Mouse (Mus musculus): Measurements from ENCODE around the gene Nhs. TPM values are rescaled to one million over a fixed set of nuclear protein-coding genes. Genes with fewer than 3 reads are reported as not detected.
A peak's percentile ranks its signal among the peaks of the same experiment; 100 is the strongest.

Gene Nhs
- polyA plus RNA-seq, 1 experiment from 2014 or later, result 4.6 TPM

DNA sequence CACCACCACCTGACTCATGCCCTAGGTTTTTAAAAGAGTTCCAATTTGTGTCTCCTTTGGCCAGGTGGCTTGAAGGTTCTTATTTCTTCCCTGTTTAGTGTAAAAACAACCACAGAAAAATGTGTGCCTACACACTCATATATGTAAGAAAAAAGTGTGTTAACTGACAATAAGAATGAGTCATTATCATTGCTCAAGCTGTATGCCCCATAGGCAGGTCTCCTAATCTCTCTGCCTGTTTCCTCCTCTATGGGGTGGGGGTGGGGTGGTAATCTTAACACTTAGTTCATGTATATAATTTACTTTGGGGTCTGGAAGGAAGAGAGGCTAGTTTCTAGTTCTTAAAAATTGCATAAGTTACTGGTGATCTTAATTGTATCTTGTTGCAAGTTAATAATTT lies 186.8 kb downstream of the Nhs start:
- no peaks in the 10 kb centered on the region for H3K4me1 ChIP-seq
- H3K36me3 ChIP-seq, result no peaks in the 10 kb centered on the region
- ATAC-seq (ENCODE audit: low FRiP score), result no peak
- no peaks in the 10 kb centered on the region for H3K9me3 ChIP-seq (replicated peaks)
- no peak overlapping the region for H3K4me3 ChIP-seq (replicated peaks)
- H3K9ac ChIP-seq (replicated peaks), result no peak overlapping the region
- H3K27me3 ChIP-seq (replicated peaks), result peaks cover 29% of the 10 kb centered on the region; the same call in 1 of the 2 replicates
- H3K27ac ChIP-seq (replicated peaks), result no peak overlapping the region
- no peak overlapping the region for H3K4me2 ChIP-seq

DNA sequence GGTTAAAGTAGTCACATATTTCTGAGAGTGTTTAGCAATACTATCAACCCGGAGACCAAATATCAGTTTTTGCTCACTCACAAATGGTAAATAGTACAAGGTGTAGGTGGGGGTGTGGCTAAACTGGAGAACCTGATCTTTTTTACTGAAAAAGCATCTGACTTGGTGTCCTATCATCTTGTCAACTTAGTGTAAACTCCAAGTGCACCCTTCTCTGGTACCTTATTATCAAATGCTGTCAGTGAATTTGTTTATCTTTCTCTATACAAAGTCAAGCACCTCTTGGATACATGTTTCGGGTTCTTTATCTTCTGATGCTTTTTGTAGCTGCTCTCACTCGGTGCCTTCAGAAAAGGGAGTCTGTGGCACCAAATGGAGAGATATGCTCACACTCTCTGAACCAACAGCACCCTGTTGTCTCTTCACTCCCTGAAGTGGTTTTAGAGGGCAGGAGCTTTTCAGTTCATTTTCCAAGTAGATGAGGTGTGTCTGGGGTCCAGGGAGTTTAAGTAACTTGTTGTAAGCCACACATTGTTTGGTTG lies 187.5 kb downstream of the Nhs start:
- ATAC-seq (ENCODE audit: low FRiP score), result no peak
- no peak overlapping the region for H3K27ac ChIP-seq (replicated peaks)
- H3K4me2 ChIP-seq, result no peak overlapping the region
- H3K27me3 ChIP-seq (replicated peaks), result peaks cover 30% of the 10 kb centered on the region; the same call in 1 of the 2 replicates
- no peak overlapping the region for H3K9ac ChIP-seq (replicated peaks)
- H3K9me3 ChIP-seq (replicated peaks), result no peaks in the 10 kb centered on the region
- 87% methylated on average over 3 of the region's 3 CpGs for WGBS
- no peak overlapping the region for H3K4me3 ChIP-seq (replicated peaks)
- H3K4me1 ChIP-seq, result no peaks in the 10 kb centered on the region
- no peaks in the 10 kb centered on the region for H3K36me3 ChIP-seq

DNA sequence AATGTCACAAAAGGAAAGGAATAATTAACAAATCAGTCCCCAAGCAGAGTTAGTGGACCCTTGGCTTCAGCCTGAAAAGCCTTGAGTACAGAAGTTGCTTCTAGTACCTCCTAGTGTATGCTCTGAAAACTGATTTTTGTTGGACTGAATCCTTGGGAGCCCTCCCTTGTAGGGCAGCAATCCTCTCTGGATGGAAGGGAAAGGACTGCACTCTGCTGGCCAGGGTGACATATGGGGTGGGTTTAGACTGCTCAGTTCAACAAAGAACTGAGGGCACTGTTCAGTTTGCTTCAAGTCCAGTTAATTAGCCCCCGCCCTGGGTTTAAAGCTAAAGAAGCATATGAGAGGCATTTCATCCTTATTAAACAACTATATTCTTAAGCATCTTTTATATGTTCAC lies 188.4 kb downstream of the Nhs start:
- WGBS, result 86% methylated on average over 1 of the region's 1 CpGs
- Histone ChIP-seq H3K9ac (replicated peaks) (no peak overlapping the region), H3K27ac (replicated peaks) (no peak overlapping the region), H3K36me3 (no peaks in the 10 kb centered on the region), H3K9me3 (replicated peaks) (no peaks in the 10 kb centered on the region), H3K4me2 (no peak overlapping the region), H3K4me3 (replicated peaks) (no peak overlapping the region), H3K27me3 (replicated peaks) (peaks cover 26% of the 10 kb centered on the region; the same call in 1 of the 2 replicates), H3K4me1 (no peaks in the 10 kb centered on the region)
- no peak for ATAC-seq (ENCODE audit: low FRiP score)

DNA sequence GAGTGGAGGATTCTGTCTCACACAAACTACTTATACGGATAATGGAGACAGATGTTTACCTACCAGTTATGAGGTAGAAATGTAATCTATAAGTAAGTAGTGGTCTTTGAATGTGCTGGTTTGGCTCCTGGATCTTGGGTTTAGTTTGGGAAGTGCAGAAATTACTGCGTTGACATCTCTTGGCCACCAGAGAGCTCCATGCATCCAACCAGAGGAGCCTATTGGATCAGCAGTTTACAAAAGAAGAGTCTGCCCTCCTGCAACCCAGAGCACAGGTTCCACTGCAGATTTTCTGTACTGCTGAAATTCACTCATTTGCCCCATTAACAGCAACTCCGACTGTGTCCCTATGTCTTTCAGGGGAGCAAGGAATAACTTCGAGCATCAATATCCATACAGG lies 191.8 kb downstream of the Nhs start:
- no peak overlapping the region for H3K4me2 ChIP-seq
- H3K9ac ChIP-seq (replicated peaks), result no peak overlapping the region
- no peak overlapping the region for H3K27ac ChIP-seq (replicated peaks)
- peak; percentile 53; the same call in 1 of the 2 replicates for ATAC-seq (ENCODE audit: low FRiP score)
- H3K36me3 ChIP-seq, result no peaks in the 10 kb centered on the region
- 28% methylated on average over 4 of the region's 4 CpGs for WGBS
- no peak overlapping the region for H3K4me3 ChIP-seq (replicated peaks)
- H3K27me3 ChIP-seq (replicated peaks), result peaks cover 16% of the 10 kb centered on the region; the same call in 1 of the 2 replicates
- H3K4me1 ChIP-seq, result no peaks in the 10 kb centered on the region
- H3K9me3 ChIP-seq (replicated peaks), result no peaks in the 10 kb centered on the region

DNA sequence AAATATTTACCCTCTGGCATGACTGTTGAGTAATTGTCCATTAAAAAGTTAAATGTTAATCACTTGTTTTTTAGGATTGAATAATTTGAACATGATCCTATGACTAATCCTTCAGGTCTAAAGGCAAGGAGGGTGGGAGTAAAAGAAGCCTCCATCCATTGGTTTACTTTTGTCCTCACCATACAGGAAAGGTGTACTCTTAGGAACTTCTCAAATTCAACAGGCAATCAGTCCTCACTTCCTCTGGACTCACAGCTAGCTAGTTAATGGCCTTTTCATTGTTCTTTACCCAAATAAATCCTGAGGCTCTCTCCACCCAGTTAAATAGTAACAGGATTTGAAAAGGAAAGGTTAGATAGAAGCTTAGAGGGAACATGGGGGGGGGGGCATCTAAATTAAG lies 196.2 kb downstream of the Nhs start:
- Histone ChIP-seq H3K27me3 (replicated peaks) (peaks cover 11% of the 10 kb centered on the region; the same call in 1 of the 2 replicates), H3K4me3 (replicated peaks) (no peak overlapping the region), H3K9me3 (replicated peaks) (no peaks in the 10 kb centered on the region), H3K4me2 (no peak overlapping the region), H3K9ac (replicated peaks) (no peak overlapping the region), H3K36me3 (no peaks in the 10 kb centered on the region), H3K4me1 (no peaks in the 10 kb centered on the region), H3K27ac (replicated peaks) (no peak overlapping the region)
- no peak for ATAC-seq (ENCODE audit: low FRiP score)

DNA sequence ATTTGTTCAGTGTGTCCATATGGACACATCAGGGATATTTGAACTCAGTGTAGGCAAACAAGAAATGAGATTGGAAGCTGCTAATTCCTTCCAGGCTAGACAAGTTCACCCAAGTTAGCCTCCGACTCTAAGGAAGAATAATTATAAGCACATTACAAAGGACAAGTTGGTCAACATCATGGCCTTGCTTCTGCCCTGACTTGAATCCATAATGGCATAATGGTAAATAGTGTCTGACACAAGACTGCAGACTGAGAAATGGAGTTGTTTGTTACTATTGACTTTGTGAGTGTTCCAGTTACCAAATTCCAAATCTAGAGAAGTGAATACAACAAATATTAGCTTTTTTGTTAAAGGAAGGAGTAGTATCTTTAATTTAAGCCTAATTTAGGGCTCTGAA lies 196.7 kb downstream of the Nhs start:
- no peaks in the 10 kb centered on the region for H3K4me1 ChIP-seq
- no peak for ATAC-seq (ENCODE audit: low FRiP score)
- 82% methylated on average over 1 of the region's 1 CpGs for WGBS

DNA sequence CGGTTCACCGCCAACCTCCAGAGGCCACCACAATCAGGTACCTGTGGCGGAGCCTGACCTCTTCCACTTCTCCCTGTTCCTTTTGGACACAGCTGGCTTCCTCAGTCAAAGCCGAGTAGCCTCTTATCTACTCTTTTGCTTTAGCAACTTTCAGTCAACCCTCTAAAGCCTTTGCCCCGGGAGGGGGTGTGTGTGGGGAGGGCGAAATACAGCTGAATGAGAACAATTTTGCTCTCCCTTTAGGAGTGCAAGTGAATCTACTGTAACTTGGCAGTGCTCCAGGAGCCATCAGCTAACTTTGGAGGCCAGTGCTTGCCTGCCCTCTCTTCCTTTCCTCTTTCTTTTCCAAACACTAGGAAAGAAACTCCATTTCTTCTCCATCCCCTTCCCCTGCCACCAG lies 197.8 kb downstream of the Nhs start:
- no peak overlapping the region for H3K4me3 ChIP-seq (replicated peaks)
- H3K27me3 ChIP-seq (replicated peaks), result peaks cover 2% of the 10 kb centered on the region; the same call in 1 of the 2 replicates
- H3K4me1 ChIP-seq, result no peaks in the 10 kb centered on the region
- H3K36me3 ChIP-seq, result no peaks in the 10 kb centered on the region
- H3K9me3 ChIP-seq (replicated peaks), result no peaks in the 10 kb centered on the region
- no peak overlapping the region for H3K27ac ChIP-seq (replicated peaks)
- H3K9ac ChIP-seq (replicated peaks), result no peak overlapping the region
- 52% methylated on average over 6 of the region's 6 CpGs for WGBS
- H3K4me2 ChIP-seq, result no peak overlapping the region
- ATAC-seq (ENCODE audit: low FRiP score), result no peak

More for the DNA sequence above, 196.7 kb downstream of the Nhs start:
- Histone ChIP-seq H3K9ac (replicated peaks) (no peak overlapping the region), H3K27ac (replicated peaks) (no peak overlapping the region), H3K9me3 (replicated peaks) (no peaks in the 10 kb centered on the region), H3K36me3 (no peaks in the 10 kb centered on the region), H3K27me3 (replicated peaks) (peaks cover 11% of the 10 kb centered on the region; the same call in 1 of the 2 replicates), H3K4me3 (replicated peaks) (no peak overlapping the region), H3K4me2 (no peak overlapping the region)

DNA sequence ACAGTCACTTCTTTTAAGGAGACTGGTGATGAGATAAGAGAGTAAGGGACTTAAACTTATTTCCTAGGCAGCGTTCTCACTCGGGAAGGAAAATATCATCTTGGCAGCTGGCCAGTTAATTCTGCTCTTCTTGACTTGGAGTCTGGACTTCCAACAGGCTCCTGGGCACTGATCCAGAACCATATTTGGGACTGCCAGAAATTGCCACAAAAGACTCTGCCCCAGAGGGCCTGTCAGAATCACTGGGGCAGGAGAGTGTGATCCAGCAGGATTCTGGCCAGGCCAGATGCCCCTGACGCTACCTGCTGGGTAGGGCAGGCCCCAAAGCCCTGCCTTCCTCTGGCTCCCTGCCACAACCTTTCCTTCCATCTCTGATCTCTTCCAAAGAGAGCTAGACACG lies 198.4 kb downstream of the Nhs start:
- Histone ChIP-seq H3K27me3 (replicated peaks) (no peaks in the 10 kb centered on the region; the same call in 1 of the 2 replicates), H3K9ac (replicated peaks) (no peak overlapping the region), H3K27ac (replicated peaks) (no peak overlapping the region), H3K4me2 (no peak overlapping the region), H3K36me3 (no peaks in the 10 kb centered on the region), H3K4me3 (replicated peaks) (no peak overlapping the region), H3K9me3 (replicated peaks) (no peaks in the 10 kb centered on the region), H3K4me1 (no peaks in the 10 kb centered on the region)
- WGBS, result 47% methylated on average over 4 of the region's 4 CpGs
- no peak for ATAC-seq (ENCODE audit: low FRiP score)

DNA sequence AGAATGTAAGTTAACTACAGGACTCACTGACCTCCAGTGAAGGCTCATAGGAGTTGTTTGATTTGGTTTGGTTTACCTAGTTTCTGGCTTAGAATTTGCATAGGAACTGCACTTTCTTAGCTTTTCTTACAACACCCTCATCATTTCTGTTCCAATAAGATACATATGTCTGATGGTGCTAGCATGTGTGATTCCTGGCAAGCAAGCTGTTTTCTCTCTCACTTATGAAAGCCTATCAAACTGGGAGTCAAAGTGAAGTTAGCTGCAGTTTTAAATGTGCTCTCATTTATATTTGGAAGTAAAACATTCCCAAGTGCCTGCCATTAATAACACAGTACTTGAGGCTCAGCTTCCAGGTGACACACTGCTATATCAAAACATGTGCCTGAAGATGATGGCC lies 207.2 kb downstream of the Nhs start:
- Histone ChIP-seq H3K36me3 (no peaks in the 10 kb centered on the region), H3K27me3 (replicated peaks) (peaks cover 16% of the 10 kb centered on the region; the same call in 1 of the 2 replicates), H3K4me1 (no peaks in the 10 kb centered on the region), H3K27ac (replicated peaks) (no peak overlapping the region), H3K9ac (replicated peaks) (no peak overlapping the region), H3K4me3 (replicated peaks) (no peak overlapping the region), H3K4me2 (no peak overlapping the region), H3K9me3 (replicated peaks) (no peaks in the 10 kb centered on the region)
- no peak for ATAC-seq (ENCODE audit: low FRiP score)

DNA sequence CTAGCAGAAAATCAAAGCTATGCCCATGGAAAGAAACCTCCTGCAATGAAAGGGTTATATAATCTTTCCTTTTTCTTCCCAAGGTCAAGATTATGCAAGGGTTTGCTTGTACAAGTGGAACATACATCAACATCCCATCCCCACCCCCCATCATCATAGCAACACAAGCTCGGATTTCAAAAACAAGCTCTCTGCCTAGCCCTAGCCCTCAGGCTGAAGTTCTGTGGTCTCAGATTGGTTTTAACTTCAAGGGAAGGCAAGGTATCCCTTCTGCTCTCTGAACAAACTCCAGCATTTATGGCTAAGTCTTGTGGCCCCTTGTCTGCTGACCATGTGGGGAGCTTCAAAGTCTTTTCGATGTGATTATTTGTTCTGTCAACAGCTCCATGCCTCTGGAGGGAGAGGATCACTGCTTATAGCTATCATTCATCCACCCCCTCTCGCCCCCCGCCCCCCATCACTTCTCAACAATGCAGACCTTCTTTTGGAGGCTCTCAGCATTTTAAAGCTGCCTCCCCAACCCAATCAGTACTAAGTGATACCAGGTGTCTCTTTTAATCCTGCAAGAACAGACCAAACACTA lies 216.3 kb downstream of the Nhs start:
- H3K27ac ChIP-seq (replicated peaks), result no peak overlapping the region
- no peaks in the 10 kb centered on the region for H3K4me1 ChIP-seq
- no peaks in the 10 kb centered on the region for H3K36me3 ChIP-seq
- no peak overlapping the region for H3K4me3 ChIP-seq (replicated peaks)
- peaks cover 17% of the 10 kb centered on the region; the same call in 1 of the 2 replicates for H3K27me3 ChIP-seq (replicated peaks)
- no peaks in the 10 kb centered on the region for H3K9me3 ChIP-seq (replicated peaks)
- H3K9ac ChIP-seq (replicated peaks), result no peak overlapping the region
- no peak overlapping the region for H3K4me2 ChIP-seq
- no peak for ATAC-seq (ENCODE audit: low FRiP score)
- 70% methylated on average over 4 of the region's 4 CpGs for WGBS

DNA sequence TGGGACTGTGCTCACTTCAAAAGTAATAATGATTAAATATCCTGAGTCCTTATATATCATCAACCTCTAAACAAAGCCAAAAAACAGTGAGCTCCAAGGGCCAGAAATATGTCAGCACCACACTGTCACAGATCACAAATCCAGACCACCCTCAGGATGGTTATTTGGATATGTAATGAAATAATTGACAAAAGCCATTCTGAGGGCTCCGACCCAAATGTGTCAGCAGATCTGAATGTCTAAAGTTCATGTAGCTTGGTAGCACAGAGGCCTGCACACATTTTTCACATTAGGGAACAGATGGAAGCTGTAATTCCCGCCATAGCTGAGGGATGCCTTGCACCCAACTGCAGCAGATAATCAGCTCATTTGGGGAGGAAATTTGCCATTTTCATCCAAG lies 218.8 kb downstream of the Nhs start:
- Histone ChIP-seq H3K36me3 (no peaks in the 10 kb centered on the region), H3K4me1 (no peaks in the 10 kb centered on the region), H3K4me2 (no peak overlapping the region), H3K9me3 (replicated peaks) (no peaks in the 10 kb centered on the region), H3K9ac (replicated peaks) (no peak overlapping the region), H3K4me3 (replicated peaks) (no peak overlapping the region), H3K27ac (replicated peaks) (no peak overlapping the region), H3K27me3 (replicated peaks) (peaks cover 23% of the 10 kb centered on the region)
- ATAC-seq (ENCODE audit: low FRiP score), result no peak
- 69% methylated on average over 2 of the region's 2 CpGs for WGBS

DNA sequence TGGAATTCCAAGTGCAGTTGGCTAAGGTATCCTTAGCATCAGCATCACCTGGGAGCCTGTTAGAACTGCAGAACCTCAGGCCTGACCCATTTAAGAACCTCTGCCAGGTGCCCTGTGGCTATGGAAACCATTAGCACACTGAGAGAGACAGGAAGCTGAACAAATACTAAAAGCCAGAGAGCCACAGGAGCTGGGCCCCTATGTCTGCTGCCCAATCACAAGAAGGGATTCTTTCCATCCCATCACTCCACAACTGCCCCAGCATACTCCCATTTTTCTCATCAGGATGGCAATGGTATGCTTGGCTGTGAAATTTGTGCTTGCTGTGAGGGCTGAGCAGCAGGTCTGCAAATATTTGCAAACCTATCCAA lies 232.9 kb downstream of the Nhs start:
- Histone ChIP-seq H3K4me2 (no peak overlapping the region), H3K9ac (replicated peaks) (no peak overlapping the region), H3K4me3 (replicated peaks) (no peak overlapping the region), H3K36me3 (no peaks in the 10 kb centered on the region), H3K9me3 (replicated peaks) (no peaks in the 10 kb centered on the region), H3K27ac (replicated peaks) (no peak overlapping the region), H3K27me3 (replicated peaks) (peaks cover 38% of the 10 kb centered on the region), H3K4me1 (0 out of 2 replicates have a peak, but pooled peaks cover 6% of the 10 kb centered on the region)
- ATAC-seq (ENCODE audit: low FRiP score), result no peak
